Mouse (Mus musculus) 416B (cell line): ENCODE results near the gene St6galnac3.

Experiments
- DNase-seq: peaks from one replicate; pipeline ENCODE4 v3.0.0; 2011; ENCODE audit warnings: low read depth

St6galnac3 gene

DNA sequence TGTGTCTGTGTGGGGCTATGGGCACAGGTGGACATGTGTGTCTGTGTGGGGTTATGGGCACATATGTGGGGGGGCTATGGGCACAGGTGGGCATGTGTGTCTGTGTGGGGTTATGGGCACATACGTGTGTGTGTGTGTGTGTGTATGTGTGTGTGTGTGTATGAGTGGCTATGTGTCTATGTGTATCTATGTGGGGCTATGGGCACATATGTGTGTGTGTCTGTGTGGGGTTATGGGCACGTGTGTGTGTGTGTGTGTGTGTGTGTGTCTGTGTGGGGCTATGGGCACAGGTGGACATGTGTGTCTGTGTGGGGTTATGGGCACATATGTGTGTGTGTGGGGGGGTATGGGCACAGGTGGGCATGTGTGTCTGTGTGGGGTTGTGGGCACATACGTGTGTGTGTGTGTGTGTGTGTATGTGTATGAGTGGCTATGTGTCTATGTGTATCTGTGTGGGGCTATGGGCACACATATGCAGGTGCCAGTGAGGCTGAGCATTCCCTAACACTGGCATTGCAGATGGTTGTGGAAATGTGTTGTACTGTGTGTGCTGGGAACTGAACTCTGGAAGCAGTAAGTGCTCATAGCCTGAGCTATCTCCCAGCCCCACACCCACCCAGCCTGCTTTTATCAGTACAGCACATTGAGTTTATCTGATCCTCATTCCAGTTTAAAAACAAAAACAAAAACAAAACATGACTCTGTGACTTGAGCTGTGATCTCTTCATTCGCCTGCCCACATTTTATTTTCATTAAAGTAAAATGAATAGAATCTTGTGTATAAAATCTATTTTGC lies 8.6 kb upstream of the St6galnac3 start:
- no peak for DNase-seq

- no peak for DNase-seq
Observed at GRCm38 (mm10) chr3:153732749-153733148, 7.8 kb upstream of the St6galnac3 start.

DNA sequence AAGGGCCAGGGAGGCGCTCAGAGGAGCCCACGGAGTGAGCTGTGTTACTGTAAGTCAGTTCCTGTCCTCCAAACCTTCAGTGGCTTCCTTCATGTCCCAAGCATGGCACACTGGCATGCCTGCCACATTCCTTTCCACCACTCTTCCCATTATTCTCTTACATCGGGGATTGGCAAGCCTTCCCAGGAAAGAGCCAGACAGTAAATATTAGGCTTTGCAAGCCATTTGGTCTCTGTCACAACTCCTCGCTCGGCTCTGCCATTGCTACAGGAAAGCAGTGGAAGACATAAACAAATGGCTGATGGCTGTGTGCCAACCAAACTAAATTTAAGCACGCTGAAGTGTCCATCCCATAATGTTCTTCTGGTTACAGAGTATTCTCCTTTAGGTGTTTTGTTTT lies 7.1 kb upstream of the St6galnac3 start:
- DNase-seq, result no peak

GRCm38 (mm10) chr3:153728577-153728976 lies 3.6 kb upstream of the St6galnac3 start:
- DNase-seq, result no peak

- no peak for DNase-seq
Observed at GRCm38 (mm10) chr3:153723467-153724079, 1.4 kb downstream of the St6galnac3 start.

GRCm38 (mm10) chr3:153721525-153721924 lies 3.4 kb downstream of the St6galnac3 start:
- DNase-seq, result no peak

GRCm38 (mm10) chr3:153720922-153721321 lies 4.1 kb downstream of the St6galnac3 start:
- DNase-seq, result no peak

- no peak for DNase-seq
Observed at GRCm38 (mm10) chr3:153720296-153720695, 4.7 kb downstream of the St6galnac3 start.

DNA sequence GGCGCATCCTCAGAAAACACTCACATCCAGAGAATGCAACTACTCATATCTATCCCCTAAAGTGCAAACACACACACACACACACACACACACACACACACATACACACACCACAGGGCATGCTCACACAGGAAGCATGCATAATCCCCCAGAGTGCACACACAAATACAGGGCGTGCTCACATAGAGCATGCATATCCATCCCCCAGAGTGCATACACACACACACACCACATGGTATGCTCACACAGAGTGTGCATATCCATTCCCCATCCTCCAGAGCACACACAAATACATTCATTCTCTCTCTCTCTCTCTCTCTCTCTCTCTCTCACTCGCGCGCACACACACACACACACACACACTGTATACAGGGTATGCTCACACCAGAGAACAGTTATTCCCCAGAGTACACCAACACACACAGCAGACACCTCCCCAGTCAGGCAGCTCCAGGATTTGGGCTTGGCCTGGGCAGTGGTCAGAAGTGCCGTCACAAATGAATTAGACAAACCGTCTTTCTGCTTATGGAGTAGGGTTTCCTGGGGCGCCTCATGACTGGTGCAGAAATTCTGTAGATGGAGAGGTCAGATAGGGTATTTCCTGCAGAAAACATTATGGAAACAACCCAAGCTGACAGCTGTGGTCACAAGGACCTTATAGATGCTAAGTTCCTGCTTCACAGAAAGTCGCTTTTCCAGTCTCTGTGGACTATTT lies 5.6 kb downstream of the St6galnac3 start:
- no peak for DNase-seq

GRCm38 (mm10) chr3:153718724-153719123 lies 6.2 kb downstream of the St6galnac3 start:
- no peak for DNase-seq

GRCm38 (mm10) chr3:153717742-153718141 lies 7.2 kb downstream of the St6galnac3 start:
- no peak for DNase-seq

- no peak for DNase-seq
Observed at GRCm38 (mm10) chr3:153715646-153716045, 9.3 kb downstream of the St6galnac3 start.

DNA sequence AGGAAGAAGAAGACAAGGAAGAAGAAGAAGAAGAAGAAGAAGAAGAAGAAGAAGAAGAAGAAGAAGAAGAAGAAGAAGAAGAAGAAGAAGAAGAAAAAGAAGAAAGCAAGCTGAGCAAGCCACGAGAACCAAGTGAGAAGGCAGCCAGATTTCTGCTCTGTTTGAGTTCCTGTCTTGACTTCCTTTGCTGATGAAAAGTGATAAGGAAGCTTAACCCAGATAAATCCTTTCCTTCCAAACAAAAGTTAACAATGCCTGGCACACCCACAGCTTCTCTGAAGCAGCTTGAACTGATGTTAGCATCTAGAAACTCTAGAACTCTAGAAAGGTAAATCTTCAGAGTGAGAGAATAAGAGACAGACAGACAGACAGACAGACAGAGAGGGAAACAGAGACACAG lies 14.4 kb downstream of the St6galnac3 start:
- no peak for DNase-seq

DNA sequence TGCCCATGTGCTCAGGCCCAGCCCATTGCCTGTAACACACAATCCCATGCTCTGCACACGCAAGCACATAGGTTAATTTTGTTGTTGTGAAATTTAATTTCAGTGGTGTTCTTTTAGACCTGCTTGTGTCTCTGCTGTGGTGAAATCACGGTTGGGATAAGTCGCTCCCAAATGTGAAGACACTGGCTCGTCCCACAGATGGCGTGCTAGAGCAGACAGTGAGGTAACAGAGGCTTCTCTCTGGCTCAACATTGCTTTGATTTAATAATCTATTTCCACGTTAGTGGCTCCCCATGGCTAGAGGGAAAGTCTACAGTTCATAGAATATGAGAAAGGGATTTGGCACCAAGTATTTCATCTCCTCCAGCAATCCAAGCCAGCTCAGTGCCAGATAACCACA lies 17.3 kb downstream of the St6galnac3 start:
- DNase-seq, result no peak

GRCm38 (mm10) chr3:153706901-153707300 lies 18.1 kb downstream of the St6galnac3 start:
- DNase-seq, result no peak

DNA sequence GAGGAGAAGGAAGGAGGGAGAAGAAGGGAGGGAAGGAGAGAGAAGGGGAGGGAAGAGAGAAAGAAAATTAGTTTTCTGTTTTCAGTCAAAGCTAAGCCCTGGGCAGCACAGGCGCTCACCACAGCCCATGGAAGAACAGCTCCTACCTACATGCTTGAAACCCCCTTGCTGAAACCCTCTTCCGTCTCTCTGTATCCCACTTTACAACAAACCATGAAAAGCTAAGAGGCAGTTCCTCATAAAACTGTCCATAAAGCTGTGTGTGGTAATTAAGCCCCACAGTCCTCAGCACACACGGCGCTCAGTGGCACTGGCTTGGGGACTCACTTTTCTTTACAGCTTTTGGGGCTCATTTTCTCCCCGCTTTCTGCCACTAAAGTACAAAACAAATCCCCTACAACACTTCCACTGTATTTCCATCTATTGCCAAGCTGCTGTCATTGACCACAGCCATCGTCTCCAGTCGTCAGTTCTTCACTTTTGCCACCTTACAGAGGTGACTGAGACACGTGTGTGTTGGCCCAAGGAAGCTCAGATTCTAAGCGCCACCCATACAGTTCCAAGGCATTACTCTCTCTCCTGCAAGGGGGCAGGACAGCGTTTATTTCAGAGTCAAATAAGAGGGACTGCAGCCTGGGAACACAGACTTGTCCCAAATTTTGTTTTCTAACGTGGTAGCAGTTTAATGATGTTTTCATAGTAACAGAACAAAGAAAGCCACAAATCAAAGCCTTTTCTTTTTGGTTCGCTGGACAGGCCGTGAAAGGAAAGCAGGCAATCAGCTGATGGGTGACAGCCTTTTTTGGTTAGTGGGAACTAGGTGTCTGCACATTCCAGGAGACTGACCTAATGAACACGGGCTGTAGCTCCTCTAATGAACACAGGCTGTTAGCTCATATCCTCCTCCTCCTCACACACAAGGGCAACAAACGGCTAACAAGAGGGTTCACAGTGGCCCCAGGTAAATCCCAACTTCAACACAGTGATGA lies 22.9 kb downstream of the St6galnac3 start:
- DNase-seq, result no peak

DNA sequence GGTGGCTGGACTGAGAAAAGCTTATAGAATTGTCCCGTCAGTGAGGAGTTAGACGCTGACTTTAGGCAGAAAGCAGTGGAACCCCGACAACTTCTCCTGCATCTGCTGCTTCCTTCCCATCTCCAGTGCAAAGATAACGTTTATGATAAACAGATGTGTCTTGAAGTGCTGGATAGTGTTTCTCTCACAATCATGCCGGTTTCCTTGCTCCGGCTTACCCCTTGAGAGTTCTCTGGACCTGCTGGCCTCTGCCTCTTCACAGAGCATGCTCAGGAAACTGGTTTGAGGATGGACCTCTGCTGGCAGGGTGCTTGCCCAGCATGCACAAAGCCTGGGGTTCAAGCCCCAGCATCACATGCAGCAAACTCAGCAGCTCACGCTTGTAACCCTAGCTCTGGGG lies 23.8 kb downstream of the St6galnac3 start:
- no peak for DNase-seq

GRCm38 (mm10) chr3:153699086-153699485 lies 25.9 kb downstream of the St6galnac3 start:
- DNase-seq, result no peak

DNA sequence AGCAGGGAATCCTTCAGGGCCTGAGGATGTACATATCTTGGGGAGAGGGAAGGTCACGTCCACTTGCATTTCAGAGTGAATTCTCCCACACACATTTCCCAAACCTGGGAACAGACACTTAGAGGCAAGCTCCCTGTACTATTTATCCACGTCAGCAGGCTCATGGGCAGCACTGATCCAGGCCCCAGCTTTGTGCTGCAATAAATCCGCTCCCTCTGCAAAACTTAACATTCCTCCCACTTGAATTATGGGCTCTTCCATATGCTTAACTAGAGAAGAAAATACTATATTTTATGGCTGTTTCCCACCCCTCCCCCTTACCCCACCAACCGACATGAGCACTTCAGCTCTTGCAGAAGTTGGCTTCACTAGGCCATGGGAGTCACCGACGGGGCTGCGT lies 32.0 kb downstream of the St6galnac3 start:
- no peak for DNase-seq

GRCm38 (mm10) chr3:153692206-153692813 lies 32.7 kb downstream of the St6galnac3 start:
- DNase-seq, result no peak

DNA sequence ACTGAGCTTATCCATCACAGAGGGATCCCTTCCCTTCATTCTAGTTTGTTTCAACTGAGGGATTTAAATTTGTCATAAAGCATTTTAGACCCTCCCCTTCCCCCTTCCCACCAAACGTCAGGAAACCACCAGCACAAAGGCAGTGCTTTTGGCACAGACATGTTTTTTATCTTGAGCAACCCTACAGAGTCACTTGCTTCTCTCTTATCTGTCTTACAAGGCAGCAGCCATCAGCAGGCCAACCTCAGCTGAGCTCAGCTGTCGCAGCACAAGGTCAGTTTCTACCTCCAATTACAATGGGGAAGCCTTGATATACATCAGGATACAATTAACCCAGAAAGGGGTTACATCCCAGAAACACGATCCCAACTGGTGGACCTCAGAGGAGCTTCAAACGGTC lies 33.4 kb downstream of the St6galnac3 start:
- DNase-seq, result no peak
